Mouse (Mus musculus): ENCODE data around the gene Dtx2. TPM values are rescaled to one million over a fixed set of nuclear protein-coding genes. Genes with fewer than 3 reads are reported as not detected.

The Dtx2 gene
- total and polyA plus RNA-seq, 3 experiments = 11.9 to 17.2 TPM; not detected in 1

DNA sequence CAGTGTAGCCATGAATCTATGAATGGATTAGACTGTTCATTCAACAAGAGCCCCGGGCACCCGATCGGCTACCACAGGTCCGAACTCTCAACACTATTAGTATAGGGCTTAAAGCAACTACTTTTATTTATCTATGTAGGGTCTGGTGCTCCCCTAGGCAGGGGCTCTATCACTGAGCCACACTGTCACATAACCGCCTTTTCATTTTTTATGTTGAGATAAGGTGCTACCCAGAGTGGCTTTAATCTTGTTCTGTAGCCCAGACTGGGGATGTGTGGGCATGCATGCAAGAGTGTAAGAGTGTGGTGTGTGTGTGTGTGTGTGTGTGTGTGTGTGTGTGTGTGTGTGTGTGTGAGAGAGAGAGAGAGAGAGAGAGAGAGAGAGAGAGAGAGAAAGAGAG lies 83.5 kb downstream of the Dtx2 start:
- Histone ChIP-seq H3K9ac (ENCODE audit: control insufficient read depth, low read depth, low read length, poor library complexity, severe bottlenecking) (no peak overlapping the region), H3K9me3 (replicated peaks; ENCODE audit: insufficient read depth, low read length) (no peaks in the 10 kb centered on the region), H3K79me2 (ENCODE audit: control insufficient read depth, insufficient read depth, low read length, poor library complexity) (no peaks in the 10 kb centered on the region), H3K4me1 (ENCODE audit: control insufficient read depth in 1 of 2, insufficient read depth in 2 of 2, low read length in 2 of 2) (peaks cover 5 to 18% of the 10 kb centered on the region in 2 experiments), H3K27me3 (ENCODE audit: control insufficient read depth in 1 of 2, insufficient read depth in 2 of 2, low read length in 2 of 2) (no peaks in the 10 kb centered on the region), H3K4me3 (ENCODE audit: control insufficient read depth in 1 of 2, insufficient read depth in 1 of 2, low read depth in 2 of 2, low read length in 2 of 2) (no peak overlapping the region), H3K36me3 (ENCODE audit: control insufficient read depth in 1 of 2, insufficient read depth in 2 of 2, low read length in 2 of 2) (peaks cover 0 to 6% of the 10 kb centered on the region in 2 experiments; a peak in 2 of 4 replicates), H3K27ac (ENCODE audit: control insufficient read depth, low read depth, low read length) (no peak overlapping the region)
- peak; percentile 31 for DNase-seq (ENCODE audit: low read depth, low spot score)
- TF ChIP-seq ZMIZ1 (IDR thresholded peaks at IDR 0.05; ENCODE audit: low read depth, low read length) (no peak), RCOR1 (IDR thresholded peaks at IDR 0.05; ENCODE audit: low read depth, low read length) (no peak), ELF1 (IDR thresholded peaks at IDR 0.05; ENCODE audit: low read depth, low read length) (no peak), GATA1 (IDR thresholded peaks at IDR 0.05; ENCODE audit: low read depth, low read length) (0 out of 2 replicates have a peak, but pooled peaks have one; percentile 7), CHD2 (IDR thresholded peaks at IDR 0.05; ENCODE audit: low read length) (no peak), SMC3 (IDR thresholded peaks at IDR 0.05; ENCODE audit: low read depth, low read length) (no peak), MAX (IDR thresholded peaks at IDR 0.05; ENCODE audit: low read length) (no peak), HCFC1 (IDR thresholded peaks at IDR 0.05; ENCODE audit: low read depth, low read length) (no peak), CTCF (IDR thresholded peaks at IDR 0.05 in 2 of 3, conservative IDR thresholded peaks at IDR 0.05 in 1 of 3; ENCODE audit: control insufficient read depth in 1 of 3, insufficient read depth in 1 of 3, low read depth in 2 of 3, low read length in 3 of 3, poor library complexity in 1 of 3, severe bottlenecking in 1 of 3) (no peak), MYB (IDR thresholded peaks at IDR 0.05; ENCODE audit: low read depth, low read length) (peak; percentile 51; the same call in 1 of the 2 replicates), USF1 (IDR thresholded peaks at IDR 0.05; ENCODE audit: low read depth, low read length) (no peak), E2F4 (IDR thresholded peaks at IDR 0.05; ENCODE audit: borderline replicate concordance, low read depth, low read length) (no peak), MYC (IDR thresholded peaks at IDR 0.05; ENCODE audit: low read depth, low read length) (no peak), TAL1 (IDR thresholded peaks at IDR 0.05; ENCODE audit: low read length) (no peak), GABPA (IDR thresholded peaks at IDR 0.05; ENCODE audit: low read depth, low read length) (no peak), MXI1 (IDR thresholded peaks at IDR 0.05; ENCODE audit: low read depth, low read length) (no peak), TBP (IDR thresholded peaks at IDR 0.05; ENCODE audit: low read depth, low read length) (no peak), EP300 (IDR thresholded peaks at IDR 0.05; ENCODE audit: low read depth in 1 of 2, low read length in 2 of 2) (peak; percentile 8 to 43; a peak in 1 of 4 replicates), MEF2A (IDR thresholded peaks at IDR 0.05; ENCODE audit: extremely low read depth, insufficient replicate concordance, low read depth, low read length, poor library complexity, severe bottlenecking) (no peak), CHD1 (IDR thresholded peaks at IDR 0.05; ENCODE audit: low read depth, low read length) (no peak), POLR2A (IDR thresholded peaks at IDR 0.05; ENCODE audit: control insufficient read depth in 1 of 2, insufficient read depth in 1 of 2, low read depth in 1 of 2, low read length in 2 of 2, poor library complexity in 1 of 2) (no peak), RAD21 (IDR thresholded peaks at IDR 0.05; ENCODE audit: low read depth, low read length) (no peak), JUND (IDR thresholded peaks at IDR 0.05; ENCODE audit: low read depth, low read length) (no peak)

All from MEL (cell line).